Mouse (Mus musculus) neural tube, embryonic 11.5 days (tissue): ENCODE measurements around the gene Sgsm2. TPM values are rescaled to one million over a fixed set of nuclear protein-coding genes. Genes with fewer than 3 reads are reported as not detected.
A peak's percentile ranks its signal among the peaks of the same experiment; 100 is the strongest.

Source experiments
- ATAC-seq: fragments of 200-750 bp; cut with Nextera tagmentation; 2 replicates; pipeline ENCODE4 v1.8.0; 2017; ENCODE audit warnings: moderate number of reproducible peaks, mild to moderate bottlenecking, moderate TSS enrichment, moderate library complexity; ENCODE audit not compliant: insufficient read depth, low FRiP score, low TSS enrichment
- DNase-seq: peaks from one replicate; pipeline ENCODE4 v3.0.0-alpha.2; 2015; ENCODE audit warnings: low spot score
- H3K27ac ChIP-seq: fragments of 300-500 bp; sonication (generic); 2 replicates; pipeline ENCODE4 v1.5.1; 2014; ENCODE audit warnings: low read depth, mild to moderate bottlenecking, low read length
- H3K27me3 ChIP-seq: fragments of 300-500 bp; sonication (generic); 2 replicates; pipeline ENCODE4 v1.6.1; 2014; ENCODE audit warnings: mild to moderate bottlenecking, low read length, mixed read lengths; ENCODE audit not compliant: control insufficient read depth, insufficient read depth
- H3K36me3 ChIP-seq: fragments of 300-500 bp; sonication (generic); 2 replicates; pipeline ENCODE4 v1.6.1; 2014; ENCODE audit warnings: mild to moderate bottlenecking, low read length, moderate library complexity, mixed read lengths; ENCODE audit not compliant: control insufficient read depth, insufficient read depth
- H3K4me1 ChIP-seq: fragments of 300-500 bp; sonication (generic); 2 replicates; pipeline ENCODE4 v1.6.1; 2014; ENCODE audit warnings: low read length, mixed read lengths; ENCODE audit not compliant: control insufficient read depth, insufficient read depth
- H3K4me2 ChIP-seq: fragments of 300-500 bp; sonication (generic); 2 replicates; pipeline ENCODE4 v1.6.1; 2014; ENCODE audit warnings: low read depth, mild to moderate bottlenecking, moderate library complexity
- H3K4me3 ChIP-seq: fragments of 300-500 bp; sonication (generic); 2 replicates; pipeline ENCODE4 v1.5.1; 2014; ENCODE audit warnings: low read depth, low read length
- H3K9ac ChIP-seq: fragments of 300-500 bp; sonication (generic); 2 replicates; pipeline ENCODE4 v1.6.1; 2014; ENCODE audit warnings: mild to moderate bottlenecking, low read length
- H3K9me3 ChIP-seq: fragments of 300-500 bp; sonication (generic); 2 replicates; pipeline ENCODE4 v1.6.1; 2016; ENCODE audit warnings: low read length; ENCODE audit not compliant: control insufficient read depth
- WGBS: fragments of 180-500 bp; shearing (Covaris S2); extraction: QIAGEN DNeasy Blood & Tissue Kit; methylation state at CpG from one replicate; pipeline ENCODE4 v1.1.7; 2014; 5-methylcytosine and 5-hydroxymethylcytosine counted together
- polyA plus RNA-seq: library from polyadenylated mRNA; unstranded; fragments of >200 nt; fragmentation: Nextera tagmentation; extraction: Ambion mirVana; gene quantifications from 2 replicates; pipeline ENCODE4 v1.2.1, GENCODE M21; 2014

Sgsm2 gene
- polyA plus RNA-seq, 1 experiment from 2014 or later: 7.9 TPM

- Histone ChIP-seq H3K4me1 (no peaks in the 10 kb centered on the region; the same call in 1 of the 2 replicates), H3K4me3 (peak within 1 kb of the TSS; percentile 77), H3K9me3 (no peaks in the 10 kb centered on the region), H3K27ac (peak within 1 kb of the TSS; percentile 84), H3K9ac (peak within 1 kb of the TSS; percentile 81), H3K36me3 (peaks cover 7% of the 10 kb centered on the region; the same call in 1 of the 2 replicates), H3K27me3 (no peaks in the 10 kb centered on the region), H3K4me2 (peak within 1 kb of the TSS; percentile 64)
- WGBS: under 1% methylated on average over 54 of the region's 54 CpGs
- DNase-seq: peak; percentile 92
- peak; percentile 82 for ATAC-seq
Observed at GRCm38 (mm10) chr11:74897678-74898516, 1.0 kb upstream of the Sgsm2 start, which contains the start of gene Tsr1. Tsr1 (plus strand) TSS chr11:74898071.

DNA sequence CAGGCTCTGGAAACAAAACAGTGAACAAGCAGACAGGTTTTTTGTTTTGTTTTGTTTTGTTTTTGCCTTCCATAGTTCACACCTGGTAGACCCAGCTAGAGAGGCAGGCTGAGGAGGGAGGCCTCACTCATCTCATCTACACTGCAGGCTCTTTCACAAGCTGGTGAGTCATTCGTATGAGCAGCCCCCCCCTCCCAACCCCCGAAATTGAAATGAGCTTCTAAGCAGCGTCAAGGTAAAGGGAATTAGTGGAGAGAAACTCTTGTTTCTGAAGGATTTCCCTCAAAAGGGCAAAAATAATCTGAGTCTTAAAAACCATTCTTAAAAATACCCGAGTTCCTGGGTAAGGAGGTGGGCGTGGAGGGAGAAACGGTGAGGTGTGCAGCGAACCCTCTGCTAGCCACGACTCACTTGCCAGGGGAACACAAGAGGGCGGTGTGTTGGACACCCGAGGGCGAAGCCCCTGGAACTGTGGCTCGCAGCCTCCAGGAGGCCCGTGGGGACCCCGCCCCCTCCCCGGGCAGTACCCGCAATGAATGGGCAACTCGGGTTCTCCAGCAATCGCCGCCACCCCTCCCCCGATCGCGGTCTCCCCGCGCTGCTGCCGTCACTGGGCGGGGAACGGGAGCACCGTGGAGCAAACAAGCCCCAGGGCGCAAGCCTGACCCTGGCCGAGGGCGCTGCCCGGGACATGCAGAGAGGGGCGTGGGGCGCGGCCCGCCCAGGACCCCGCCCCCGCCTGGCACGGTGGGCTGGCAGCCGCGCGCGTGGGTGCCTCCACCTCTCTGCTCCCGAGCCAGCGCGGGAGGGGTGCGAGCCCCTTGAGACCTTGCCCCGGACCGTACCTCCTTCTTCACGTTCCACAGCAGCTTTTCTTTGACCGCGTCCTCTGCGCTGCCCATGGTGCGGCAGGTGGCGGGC, 620 bp downstream of the Sgsm2 start:
- Histone ChIP-seq H3K27me3 (no peaks in the 10 kb centered on the region), H3K9ac (peak overlapping the region; percentile 81), H3K4me2 (peak overlapping the region; percentile 64), H3K9me3 (no peaks in the 10 kb centered on the region), H3K4me3 (peak overlapping the region; percentile 77), H3K27ac (peak overlapping the region; percentile 84), H3K36me3 (peaks cover 3% of the 10 kb centered on the region; the same call in 1 of the 2 replicates), H3K4me1 (no peaks in the 10 kb centered on the region; the same call in 1 of the 2 replicates)
- DNase-seq: peak; percentile 68
- under 1% methylated on average over 30 of the region's 55 CpGs for WGBS
- ATAC-seq: peak; percentile 43; the same call in 1 of the 2 replicates

GRCm38 (mm10) chr11:74894619-74895018, 2.2 kb downstream of the Sgsm2 start:
- no peaks in the 10 kb centered on the region; the same call in 1 of the 2 replicates for H3K4me1 ChIP-seq
- H3K36me3 ChIP-seq: no peaks in the 10 kb centered on the region
- ATAC-seq (no peak), DNase-seq (no peak)
- H3K27ac ChIP-seq: no peak overlapping the region
- no peak overlapping the region for H3K4me2 ChIP-seq
- no peaks in the 10 kb centered on the region for H3K27me3 ChIP-seq
- H3K9ac ChIP-seq: no peak overlapping the region
- WGBS: 90% methylated on average over 4 of the region's 4 CpGs
- no peaks in the 10 kb centered on the region for H3K9me3 ChIP-seq
- H3K4me3 ChIP-seq: no peak overlapping the region

DNA sequence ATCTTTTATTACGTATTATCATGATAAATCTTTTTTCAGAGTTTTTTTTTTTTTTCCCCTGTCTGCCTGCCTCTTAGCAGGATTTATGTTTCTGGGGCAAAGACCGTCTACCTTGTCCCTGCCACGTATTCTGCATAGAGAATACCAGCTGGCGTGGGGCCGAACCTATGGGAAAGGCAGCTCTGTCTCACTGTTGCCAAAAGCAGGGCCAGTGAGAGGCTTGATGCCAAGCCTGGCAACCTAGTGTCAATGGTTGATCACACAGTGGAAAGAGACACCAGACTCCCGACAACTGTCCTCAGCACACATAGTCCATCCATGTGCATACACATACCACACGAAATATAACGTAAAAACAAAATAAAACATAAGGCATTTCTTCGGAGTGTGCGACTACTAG, 13.8 kb downstream of the Sgsm2 start:
- no peak for ATAC-seq
- no peaks in the 10 kb centered on the region for H3K9me3 ChIP-seq
- WGBS: 97% methylated on average over 10 of the region's 10 CpGs
- no peaks in the 10 kb centered on the region for H3K27me3 ChIP-seq
- no peak overlapping the region for H3K4me2 ChIP-seq
- H3K27ac ChIP-seq: no peak overlapping the region
- no peak overlapping the region for H3K4me3 ChIP-seq
- no peaks in the 10 kb centered on the region for H3K36me3 ChIP-seq
- H3K4me1 ChIP-seq: no peaks in the 10 kb centered on the region
- H3K9ac ChIP-seq: no peak overlapping the region
- DNase-seq: no peak

GRCm38 (mm10) chr11:74881979-74882378, 14.9 kb downstream of the Sgsm2 start:
- ATAC-seq (no peak), DNase-seq (no peak)
- no peaks in the 10 kb centered on the region for H3K27me3 ChIP-seq
- no peak overlapping the region for H3K4me2 ChIP-seq
- H3K4me3 ChIP-seq: no peak overlapping the region
- H3K9me3 ChIP-seq: no peaks in the 10 kb centered on the region
- peaks cover 2% of the 10 kb centered on the region; the same call in 1 of the 2 replicates for H3K4me1 ChIP-seq
- no peaks in the 10 kb centered on the region for H3K36me3 ChIP-seq
- H3K27ac ChIP-seq: no peak overlapping the region
- no peak overlapping the region for H3K9ac ChIP-seq
- 72% methylated on average over 14 of the region's 14 CpGs for WGBS

- H3K36me3 ChIP-seq: no peaks in the 10 kb centered on the region
- DNase-seq (no peak), ATAC-seq (no peak)
- WGBS: 91% methylated on average over 9 of the region's 9 CpGs
- no peak overlapping the region for H3K27ac ChIP-seq
- H3K4me2 ChIP-seq: no peak overlapping the region
- H3K4me3 ChIP-seq: no peak overlapping the region
- H3K27me3 ChIP-seq: no peaks in the 10 kb centered on the region
- H3K9me3 ChIP-seq: no peaks in the 10 kb centered on the region
- no peak overlapping the region for H3K9ac ChIP-seq
- H3K4me1 ChIP-seq: peaks cover 11% of the 10 kb centered on the region; the same call in 1 of the 2 replicates
Observed at GRCm38 (mm10) chr11:74880999-74881398, 15.9 kb downstream of the Sgsm2 start.

DNA sequence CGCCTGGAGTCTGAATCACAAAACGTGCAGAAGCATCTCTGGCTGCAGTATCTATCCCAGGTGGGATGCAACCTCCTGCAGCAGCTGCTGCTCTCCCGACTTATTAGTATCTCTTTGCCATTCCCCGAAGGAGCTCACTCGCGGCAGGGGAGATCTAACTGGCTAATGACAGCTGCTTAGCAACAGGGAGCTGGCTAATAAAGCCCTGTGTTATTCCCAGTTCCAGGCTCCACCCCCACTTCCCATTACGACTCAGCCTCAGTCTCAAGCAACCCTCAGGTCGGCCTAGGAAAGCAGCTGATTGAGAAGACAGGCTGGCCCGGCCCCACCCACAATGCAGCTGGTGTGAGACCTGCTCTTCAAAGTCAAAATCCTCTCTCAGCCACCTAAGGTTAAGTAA, 20.1 kb downstream of the Sgsm2 start:
- H3K27ac ChIP-seq: no peak overlapping the region; the same call in 1 of the 2 replicates
- H3K4me1 ChIP-seq: peaks cover 11% of the 10 kb centered on the region; the same call in 1 of the 2 replicates
- peak overlapping the region; percentile 7 for H3K4me2 ChIP-seq
- no peak overlapping the region for H3K9ac ChIP-seq
- 1% methylated on average over 9 of the region's 9 CpGs for WGBS
- ATAC-seq (peak; percentile 69), DNase-seq (peak; percentile 70)
- no peaks in the 10 kb centered on the region for H3K9me3 ChIP-seq
- H3K4me3 ChIP-seq: no peak overlapping the region
- no peaks in the 10 kb centered on the region for H3K36me3 ChIP-seq
- no peaks in the 10 kb centered on the region for H3K27me3 ChIP-seq

- H3K27ac ChIP-seq: no peak overlapping the region
- 57% methylated on average over 3 of the region's 3 CpGs for WGBS
- no peaks in the 10 kb centered on the region for H3K9me3 ChIP-seq
- DNase-seq (no peak), ATAC-seq (no peak)
- H3K4me2 ChIP-seq: no peak overlapping the region
- no peaks in the 10 kb centered on the region for H3K36me3 ChIP-seq
- no peak overlapping the region for H3K9ac ChIP-seq
- no peaks in the 10 kb centered on the region for H3K27me3 ChIP-seq
- H3K4me1 ChIP-seq: peaks cover 11% of the 10 kb centered on the region
- no peak overlapping the region for H3K4me3 ChIP-seq
Observed at GRCm38 (mm10) chr11:74874630-74875029, 22.2 kb downstream of the Sgsm2 start.
